Mouse (Mus musculus): ENCODE data around the gene Lag3.

Gene Lag3

DNA sequence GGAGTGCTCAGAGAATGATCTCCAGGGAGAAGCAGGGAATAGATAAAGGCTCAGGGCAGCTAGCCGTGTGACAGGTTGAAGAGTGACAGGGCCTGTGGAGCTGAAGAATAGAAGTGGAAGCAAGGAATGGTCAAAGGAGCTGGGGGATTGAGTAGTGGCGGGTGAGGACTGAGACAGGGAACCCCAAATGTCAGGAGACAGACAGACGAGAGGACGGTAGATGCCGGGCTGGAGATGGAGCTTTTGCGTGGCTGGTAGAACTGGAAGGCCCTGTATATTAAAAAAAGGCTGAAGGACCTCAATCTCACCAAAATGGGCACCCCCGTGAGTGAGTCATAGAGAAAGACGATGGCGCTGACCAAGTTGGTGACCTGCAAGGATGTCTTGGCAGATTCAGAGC, 51.0 kb downstream of the Lag3 start:
- DNase-seq (ENCODE audit: low read depth, low spot score): no peak

DNA sequence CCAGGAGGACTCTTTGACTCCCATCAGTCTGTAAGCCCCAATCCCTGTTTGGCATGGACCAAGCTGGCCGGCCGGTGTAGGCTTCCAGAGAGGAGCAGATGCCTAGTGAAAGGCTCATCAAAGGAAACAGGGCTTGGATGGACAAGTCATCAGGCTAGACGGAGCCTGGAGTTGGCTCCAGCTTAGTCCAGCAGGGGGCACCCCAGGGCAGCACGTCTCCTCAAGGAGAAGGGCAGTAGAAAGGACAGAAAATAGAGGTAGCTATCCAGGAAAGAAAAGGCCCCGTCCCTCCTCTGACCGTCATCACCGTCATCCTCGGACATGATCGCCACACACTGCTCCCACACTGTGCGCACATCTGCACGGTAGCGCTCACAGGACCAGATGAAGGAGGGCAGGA, 51.8 kb downstream of the Lag3 start:
- peak; percentile 81 for DNase-seq (ENCODE audit: low read depth, low spot score)

DNA sequence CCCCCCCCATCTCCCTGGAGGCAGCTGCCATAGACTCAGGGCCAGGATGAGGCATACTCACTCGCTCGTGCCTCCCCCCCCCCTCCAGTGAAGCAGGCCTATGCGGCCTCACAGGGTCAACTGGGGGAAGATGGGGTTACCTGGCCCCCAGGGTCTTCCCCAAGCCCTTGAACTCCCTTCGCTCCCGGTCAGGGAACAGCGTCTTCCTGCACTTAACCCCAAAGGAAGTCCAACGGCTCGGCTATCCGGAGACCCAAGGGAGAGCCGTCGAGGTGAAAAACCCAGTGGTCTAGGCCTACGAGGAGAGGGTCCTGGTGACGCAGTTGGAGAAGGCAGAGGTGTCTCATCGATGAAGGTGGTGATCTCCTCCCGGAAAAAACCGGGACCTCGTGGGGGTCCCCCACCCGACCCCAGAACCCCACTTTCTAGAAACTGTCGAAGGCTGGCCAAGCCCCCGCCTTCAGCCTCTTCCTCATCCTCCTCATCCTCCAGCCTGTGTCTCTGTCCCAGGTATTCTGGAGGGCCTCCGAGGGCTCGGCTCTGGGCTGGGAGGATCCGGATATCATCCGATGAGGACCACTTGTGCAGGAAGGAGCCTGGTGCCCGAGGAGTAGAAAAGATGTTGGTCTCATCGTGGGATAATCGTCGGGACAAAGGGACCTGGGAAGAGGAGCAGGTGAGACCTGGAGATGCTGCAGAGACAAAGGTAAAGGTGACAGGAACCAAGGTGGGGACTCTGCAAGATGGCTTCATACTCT, 52.8 kb downstream of the Lag3 start:
- DNase-seq (ENCODE audit: low read depth, low spot score): no peak

DNA sequence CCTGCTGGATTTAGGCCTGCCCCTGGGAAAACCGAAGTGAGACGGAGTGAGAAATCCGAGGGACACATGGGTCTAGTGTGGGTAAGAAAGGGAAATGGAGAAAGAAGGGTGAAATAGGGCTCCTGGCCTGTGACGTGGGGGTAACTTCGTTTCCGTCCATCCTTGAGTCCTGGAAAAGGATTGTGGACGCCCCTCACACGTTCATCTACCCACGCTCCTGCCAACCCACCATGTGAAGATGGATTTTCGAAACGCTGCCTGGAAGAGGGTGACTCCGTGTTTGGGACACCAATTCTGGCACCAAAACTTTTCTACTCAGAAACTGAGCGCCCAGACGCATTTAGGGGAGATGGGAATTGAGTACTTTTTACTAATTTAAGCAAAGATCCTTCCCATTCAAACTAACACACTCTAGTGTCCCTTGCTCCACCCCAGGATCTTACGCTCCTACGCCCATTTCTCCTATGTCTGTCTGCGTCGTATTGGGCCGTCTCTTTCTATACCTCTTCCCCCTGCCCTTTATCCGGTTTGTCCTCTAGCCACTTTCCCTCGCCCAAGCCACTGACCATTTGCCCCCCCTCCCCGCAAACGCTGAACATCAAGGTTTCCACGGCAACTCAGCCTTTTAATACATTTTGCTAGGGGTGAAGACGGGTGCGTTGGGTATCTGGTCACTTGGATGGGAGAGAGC, 53.5 kb downstream of the Lag3 start:
- no peak for DNase-seq (ENCODE audit: low read depth, low spot score)

DNA sequence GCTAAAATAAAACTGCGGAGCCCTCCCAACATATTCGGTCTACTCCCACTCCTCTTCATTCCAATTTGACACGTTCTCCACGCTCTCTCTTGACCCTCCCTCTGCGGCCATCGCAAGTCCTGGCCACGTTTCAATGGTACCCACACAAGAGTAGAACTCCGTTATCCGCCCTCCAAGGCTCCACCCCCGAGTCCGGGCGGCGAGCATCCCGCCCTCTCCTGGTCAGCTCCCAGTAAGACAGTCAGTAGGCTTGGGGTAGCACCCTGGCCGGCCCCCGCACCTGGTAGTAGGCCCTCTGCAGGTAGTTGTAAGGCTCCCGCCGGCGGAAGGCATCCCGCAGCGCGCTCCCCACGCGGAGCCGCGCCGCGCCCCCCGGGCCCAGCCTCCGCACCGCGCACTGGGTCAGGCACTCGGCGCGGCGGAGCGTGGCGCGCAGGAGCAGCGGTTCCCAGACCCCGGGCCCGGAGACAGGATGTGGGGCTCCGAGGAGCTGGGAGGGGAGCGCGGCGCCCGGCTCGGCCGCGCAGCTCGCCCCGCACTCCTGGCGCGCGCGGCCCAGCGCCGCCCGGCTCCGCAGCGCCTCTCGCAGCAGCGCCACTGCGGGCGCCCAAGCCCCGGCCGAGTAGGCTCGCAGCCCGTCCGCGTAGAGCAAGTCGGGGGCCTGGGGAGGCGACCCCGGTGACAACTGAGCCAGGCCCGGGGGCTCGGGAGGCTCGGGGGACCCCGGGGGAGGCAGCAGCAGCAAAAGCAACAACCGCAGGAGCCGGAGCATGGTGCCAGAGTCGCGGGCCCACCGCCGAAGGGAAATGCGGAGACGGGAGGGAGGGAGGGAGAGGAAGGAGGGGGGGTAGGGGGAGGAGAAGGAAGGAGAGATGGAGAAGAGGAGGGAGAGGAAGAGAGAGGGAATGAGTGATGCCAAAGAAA, 54.3 kb downstream of the Lag3 start, which contains the start of gene P3h3:
TSS of gene P3h3 (minus strand) at position 837 of the 924 bp plus-strand sequence.
- peak; percentile 69 for DNase-seq (ENCODE audit: low read depth, low spot score)

DNA sequence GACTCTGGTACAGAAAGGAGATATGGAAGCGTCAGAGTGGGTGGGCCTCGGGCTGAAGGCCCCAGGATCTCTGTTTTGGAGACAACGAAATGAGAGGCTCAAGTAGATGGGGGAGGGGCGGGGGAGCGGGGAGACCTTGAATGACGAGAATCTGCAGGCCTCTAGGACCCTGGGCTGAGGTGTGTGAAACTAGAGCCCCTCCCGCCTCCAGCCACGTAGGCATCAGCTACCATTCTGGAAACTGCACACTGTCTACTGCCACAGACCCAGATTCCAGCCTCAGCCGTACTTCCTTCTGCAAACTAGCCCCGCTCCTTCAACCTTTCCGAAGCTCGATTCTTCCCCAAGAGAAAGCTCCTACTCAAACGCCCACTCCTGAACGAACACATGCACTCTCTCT, 55.2 kb downstream of the Lag3 start:
- DNase-seq (ENCODE audit: low read depth, low spot score): no peak

DNA sequence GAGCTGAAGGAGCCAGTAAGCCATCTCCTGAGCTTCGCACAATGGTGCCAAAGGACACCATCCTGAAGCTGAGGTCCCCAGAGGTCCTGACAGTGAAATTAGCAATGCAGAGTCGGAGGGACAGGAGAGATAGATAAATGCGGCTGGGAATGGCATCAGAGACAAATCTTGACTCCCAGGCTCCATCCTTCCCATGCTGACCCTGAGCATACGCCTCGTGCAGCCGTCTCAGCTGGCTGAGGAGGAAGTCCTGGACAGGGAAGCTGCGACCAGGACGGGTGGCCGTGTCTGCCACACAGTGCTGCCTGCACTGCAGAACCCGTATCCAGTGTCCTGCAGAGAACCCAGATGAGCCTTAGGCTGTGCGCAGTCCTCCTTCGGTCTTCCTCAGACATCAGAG, 56.9 kb downstream of the Lag3 start:
- no peak for DNase-seq (ENCODE audit: low read depth, low spot score)

All from retina, postnatal 7 days (tissue).